Mouse (Mus musculus) heart, adult 2 months (tissue): Measurements from ENCODE around the gene Map1lc3b.

Experiments used
- CTCF ChIP-seq: fragments of 200-600 bp; IDR thresholded peaks from 2 replicates; pipeline ENCODE4 v1.8.1; 2022; ENCODE audit warnings: antibody characterized with exemption, mild to moderate bottlenecking, moderate library complexity
- EP300 ChIP-seq: fragments of 200-500 bp; IDR thresholded peaks from 2 replicates; pipeline ENCODE4 v1.6.1; 2011; ENCODE audit warnings: low read depth, low read length, control low read depth; ENCODE audit not compliant: insufficient read depth

DNA sequence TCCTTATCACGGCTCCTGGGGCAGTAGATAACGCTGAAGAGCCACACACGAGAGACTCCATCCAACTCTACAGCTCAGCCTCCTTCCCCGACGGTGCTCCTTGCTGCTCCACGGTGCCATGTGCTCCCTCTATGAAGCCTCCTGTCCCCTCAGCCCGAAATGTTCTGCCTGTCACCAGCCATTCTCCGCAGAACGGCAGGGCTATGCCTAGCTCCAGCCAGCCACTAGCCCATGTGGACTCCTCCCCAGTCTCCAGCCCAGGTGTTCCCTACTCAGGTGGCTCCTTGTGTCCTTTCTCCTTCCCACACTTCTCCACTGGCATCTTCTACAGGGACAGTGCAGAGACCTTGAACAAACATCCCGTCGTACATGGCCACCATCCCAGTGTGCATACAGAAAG is 45.2 kb upstream of the Map1lc3b start:
- TF ChIP-seq CTCF (no peak), EP300 (no peak)
